Mouse (Mus musculus): Measurements from ENCODE around the gene Smyd3. TPM values are rescaled to one million over a fixed set of nuclear protein-coding genes. Genes with fewer than 3 reads are reported as not detected.

Gene Smyd3
- polyA plus RNA-seq, 1 experiment from 2014 or later: 18.0 TPM

- peaks cover 12% of the 10 kb centered on the region for H3K9me3 ChIP-seq
- H3K4me3 ChIP-seq: no peak overlapping the region
- no peaks in the 10 kb centered on the region for H3K27me3 ChIP-seq (ENCODE audit: insufficient read depth, poor library complexity, severe bottlenecking)
- no peak overlapping the region for H3K27ac ChIP-seq
- H3K36me3 ChIP-seq: peaks cover 14% of the 10 kb centered on the region
- H3K4me1 ChIP-seq (replicated peaks): peaks cover 4% of the 10 kb centered on the region; the same call in 1 of the 2 replicates
- DNase-seq (ENCODE audit: low spot score): peak; percentile 6
- WGBS: 69% methylated on average over 17 of the region's 17 CpGs
Measured at GRCm38 (mm10) chr1:179473920-179474643, 43.8 kb downstream of the Smyd3 start.

GRCm38 (mm10) chr1:179467970-179468369 is 49.9 kb downstream of the Smyd3 start:
- 93% methylated on average over 8 of the region's 8 CpGs for WGBS
- H3K4me3 ChIP-seq: no peak overlapping the region
- H3K27ac ChIP-seq: no peak overlapping the region
- no peaks in the 10 kb centered on the region for H3K27me3 ChIP-seq (ENCODE audit: insufficient read depth, poor library complexity, severe bottlenecking)
- peaks cover 12% of the 10 kb centered on the region for H3K36me3 ChIP-seq
- peaks cover 11% of the 10 kb centered on the region for H3K9me3 ChIP-seq
- DNase-seq (ENCODE audit: low spot score): no peak
- H3K4me1 ChIP-seq (replicated peaks): no peaks in the 10 kb centered on the region

- Histone ChIP-seq H3K4me1 (replicated peaks) (peaks cover 19% of the 10 kb centered on the region), H3K9me3 (no peaks in the 10 kb centered on the region), H3K27ac (no peak overlapping the region), H3K27me3 (ENCODE audit: insufficient read depth, poor library complexity, severe bottlenecking) (no peaks in the 10 kb centered on the region), H3K36me3 (no peaks in the 10 kb centered on the region), H3K4me3 (no peak overlapping the region)
- no peak for DNase-seq (ENCODE audit: low spot score)
- 87% methylated on average over 5 of the region's 5 CpGs for WGBS
Measured at GRCm38 (mm10) chr1:179462376-179462775, 55.5 kb downstream of the Smyd3 start.

GRCm38 (mm10) chr1:179461019-179461814 is 56.6 kb downstream of the Smyd3 start:
- 79% methylated on average over 22 of the region's 22 CpGs for WGBS
- no peak overlapping the region for H3K4me3 ChIP-seq
- DNase-seq (ENCODE audit: low spot score): no peak
- peaks cover 24% of the 10 kb centered on the region for H3K4me1 ChIP-seq (replicated peaks)
- no peak overlapping the region for H3K27ac ChIP-seq
- H3K27me3 ChIP-seq (ENCODE audit: insufficient read depth, poor library complexity, severe bottlenecking): no peaks in the 10 kb centered on the region
- no peaks in the 10 kb centered on the region for H3K36me3 ChIP-seq
- H3K9me3 ChIP-seq: no peaks in the 10 kb centered on the region

- no peak for DNase-seq (ENCODE audit: low spot score)
- Histone ChIP-seq H3K27ac (no peak overlapping the region), H3K27me3 (ENCODE audit: insufficient read depth, poor library complexity, severe bottlenecking) (no peaks in the 10 kb centered on the region), H3K4me1 (replicated peaks) (peaks cover 27% of the 10 kb centered on the region), H3K4me3 (no peak overlapping the region), H3K9me3 (no peaks in the 10 kb centered on the region), H3K36me3 (no peaks in the 10 kb centered on the region)
- WGBS: 76% methylated on average over 10 of the region's 10 CpGs
Measured at GRCm38 (mm10) chr1:179458987-179459368, 58.9 kb downstream of the Smyd3 start.

- H3K27me3 ChIP-seq (ENCODE audit: insufficient read depth, poor library complexity, severe bottlenecking): no peaks in the 10 kb centered on the region
- no peaks in the 10 kb centered on the region for H3K9me3 ChIP-seq
- H3K4me1 ChIP-seq (replicated peaks): peaks cover 27% of the 10 kb centered on the region
- no peak for DNase-seq (ENCODE audit: low spot score)
- no peaks in the 10 kb centered on the region for H3K36me3 ChIP-seq
- H3K4me3 ChIP-seq: no peak overlapping the region
- no peak overlapping the region for H3K27ac ChIP-seq
- WGBS: 53% methylated on average over 9 of the region's 9 CpGs
Measured at GRCm38 (mm10) chr1:179458236-179458986, 59.4 kb downstream of the Smyd3 start.

GRCm38 (mm10) chr1:179454600-179454999 is 63.2 kb downstream of the Smyd3 start:
- H3K36me3 ChIP-seq: no peaks in the 10 kb centered on the region
- DNase-seq (ENCODE audit: low spot score): no peak
- H3K27ac ChIP-seq: no peak overlapping the region
- H3K4me3 ChIP-seq: no peak overlapping the region
- no peaks in the 10 kb centered on the region for H3K9me3 ChIP-seq
- WGBS: 74% methylated on average over 6 of the region's 6 CpGs
- H3K4me1 ChIP-seq (replicated peaks): peaks cover 22% of the 10 kb centered on the region; the same call in 1 of the 2 replicates
- no peaks in the 10 kb centered on the region for H3K27me3 ChIP-seq (ENCODE audit: insufficient read depth, poor library complexity, severe bottlenecking)

GRCm38 (mm10) chr1:179451211-179451610 is 66.6 kb downstream of the Smyd3 start:
- H3K4me3 ChIP-seq: no peak overlapping the region
- DNase-seq (ENCODE audit: low spot score): no peak
- H3K9me3 ChIP-seq: no peaks in the 10 kb centered on the region
- H3K27me3 ChIP-seq (ENCODE audit: insufficient read depth, poor library complexity, severe bottlenecking): peaks cover 12% of the 10 kb centered on the region; the same call in 1 of the 2 replicates
- no peak overlapping the region for H3K27ac ChIP-seq
- no peaks in the 10 kb centered on the region for H3K36me3 ChIP-seq
- WGBS: 83% methylated on average over 2 of the region's 2 CpGs
- peaks cover 17% of the 10 kb centered on the region for H3K4me1 ChIP-seq (replicated peaks)

- no peak for DNase-seq (ENCODE audit: low spot score)
- Histone ChIP-seq H3K4me3 (peak overlapping the region; percentile 27), H3K27ac (peak overlapping the region; percentile 74), H3K36me3 (no peaks in the 10 kb centered on the region), H3K9me3 (no peaks in the 10 kb centered on the region), H3K27me3 (ENCODE audit: insufficient read depth, poor library complexity, severe bottlenecking) (peaks cover 34% of the 10 kb centered on the region), H3K4me1 (replicated peaks) (peaks cover 22% of the 10 kb centered on the region)
- 41% methylated on average over 2 of the region's 2 CpGs for WGBS
Measured at GRCm38 (mm10) chr1:179446845-179447212, 71.0 kb downstream of the Smyd3 start.

- Histone ChIP-seq H3K27ac (peak overlapping the region; percentile 74), H3K4me3 (peak overlapping the region; percentile 27), H3K4me1 (replicated peaks) (peaks cover 26% of the 10 kb centered on the region), H3K9me3 (no peaks in the 10 kb centered on the region), H3K27me3 (ENCODE audit: insufficient read depth, poor library complexity, severe bottlenecking) (peaks cover 34% of the 10 kb centered on the region), H3K36me3 (no peaks in the 10 kb centered on the region)
- peak; percentile 69 for DNase-seq (ENCODE audit: low spot score)
- 40% methylated on average over 17 of the region's 17 CpGs for WGBS
Measured at GRCm38 (mm10) chr1:179446127-179446844, 71.6 kb downstream of the Smyd3 start.

GRCm38 (mm10) chr1:179443835-179444234 is 74.0 kb downstream of the Smyd3 start:
- Histone ChIP-seq H3K27me3 (ENCODE audit: insufficient read depth, poor library complexity, severe bottlenecking) (peaks cover 28% of the 10 kb centered on the region), H3K9me3 (no peaks in the 10 kb centered on the region), H3K27ac (no peak overlapping the region), H3K36me3 (no peaks in the 10 kb centered on the region), H3K4me1 (replicated peaks) (peaks cover 26% of the 10 kb centered on the region), H3K4me3 (no peak overlapping the region)
- no peak for DNase-seq (ENCODE audit: low spot score)
- WGBS: 81% methylated on average over 13 of the region's 13 CpGs

GRCm38 (mm10) chr1:179443423-179443822 is 74.4 kb downstream of the Smyd3 start:
- no peak overlapping the region for H3K27ac ChIP-seq
- peaks cover 26% of the 10 kb centered on the region for H3K4me1 ChIP-seq (replicated peaks)
- no peak overlapping the region for H3K4me3 ChIP-seq
- H3K27me3 ChIP-seq (ENCODE audit: insufficient read depth, poor library complexity, severe bottlenecking): peaks cover 24% of the 10 kb centered on the region
- 75% methylated on average over 8 of the region's 8 CpGs for WGBS
- H3K9me3 ChIP-seq: no peaks in the 10 kb centered on the region
- DNase-seq (ENCODE audit: low spot score): no peak
- H3K36me3 ChIP-seq: no peaks in the 10 kb centered on the region
